Mouse (Mus musculus) adipose tissue, adult 10 weeks (tissue): ENCODE results near the gene Olfr530. TPM values are rescaled to one million over a fixed set of nuclear protein-coding genes. Genes with fewer than 3 reads are reported as not detected.

Experiments used
- polyA plus RNA-seq: library from polyadenylated mRNA; stranded (reverse); fragments of 350-450 nt; fragmentation: Illumina TruSeq; extraction: RNeasy Lipid Tissue Mini Kit (QIAGEN cat#74804); gene quantifications from one replicate; pipeline ENCODE4 v1.2.3, GENCODE M21; 2014; ENCODE audit warnings: low read depth, low replicate concordance

Gene Olfr530
- not detected for polyA plus RNA-seq

GRCm38 (mm10) chr7:140376231-140376630 lies at the start of gene Olfr530:
Olfr530 (minus strand) TSS chr7:140376331.

DNA sequence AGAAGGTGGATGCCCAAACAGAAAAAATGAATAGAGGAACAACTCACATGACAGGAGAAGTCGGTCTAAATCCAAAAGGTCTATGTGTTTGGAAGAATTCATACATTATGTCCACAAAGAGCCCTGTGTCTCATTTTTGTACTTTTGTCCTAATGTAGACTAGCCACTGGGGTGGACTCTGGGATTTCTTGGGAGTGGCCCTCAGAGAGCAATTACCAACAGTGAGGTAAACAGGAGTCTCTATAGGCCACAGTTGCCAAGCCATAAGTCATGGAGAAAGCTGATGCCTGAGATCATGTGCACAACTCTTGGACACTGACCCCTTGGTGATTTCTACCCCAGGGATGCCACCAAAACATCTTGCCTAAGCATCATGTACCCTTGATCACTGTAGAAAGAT lies 45.4 kb upstream of the Olfr530 start, which contains the start of gene Olfr532:
Gene Olfr532, minus strand, starts transcription at position 101 of the 400 bp plus-strand sequence.

DNA sequence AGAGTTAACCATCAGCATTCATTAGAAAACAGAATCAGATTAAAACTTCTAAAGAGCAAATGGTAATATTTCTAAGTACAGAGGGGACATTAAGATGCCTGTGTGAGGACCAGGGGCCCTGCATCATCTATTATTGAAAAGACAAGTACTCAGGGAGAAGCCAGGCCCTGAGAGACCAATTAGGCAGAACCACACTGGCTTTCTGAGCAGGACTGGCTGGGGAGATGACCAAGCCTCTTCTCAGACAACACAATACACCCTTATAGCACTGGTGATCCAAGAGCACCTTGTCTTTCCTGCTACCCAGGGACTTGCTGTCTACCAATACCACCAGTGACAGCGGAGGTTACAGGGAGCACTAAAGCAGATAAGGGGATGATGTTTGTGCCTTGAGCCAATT lies 26.7 kb upstream of the Olfr530 start, which contains the start of gene Olfr531:
Gene Olfr531, minus strand, starts transcription at position 101 of the 400 bp plus-strand sequence.

DNA sequence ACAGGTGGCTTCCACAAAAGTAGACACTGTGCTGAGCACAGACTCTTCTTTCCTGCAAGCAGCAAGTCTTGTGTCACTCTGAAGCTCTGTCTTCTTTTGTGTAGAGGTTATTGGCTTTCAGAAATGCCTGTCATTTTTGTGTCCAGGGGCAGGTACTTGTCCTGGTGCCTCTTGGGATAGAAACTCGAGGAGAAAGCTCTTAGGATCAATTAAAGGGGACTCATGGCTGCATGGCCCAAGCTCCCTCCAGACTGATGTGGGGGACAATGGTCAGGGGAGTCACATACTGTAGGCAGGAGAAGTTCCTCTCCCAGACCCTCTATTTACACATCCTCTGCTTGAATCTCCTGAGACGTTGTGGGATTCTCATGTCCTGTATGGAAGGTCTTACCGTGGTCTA lies 14.6 kb downstream of the Olfr530 start, which contains the start of gene Olfr60:
Gene Olfr60, minus strand, starts transcription at position 101 of the 400 bp plus-strand sequence.

GRCm38 (mm10) chr7:140333717-140334116 lies 42.4 kb downstream of the Olfr530 start, which contains the start of gene Olfr527:
Olfr527 (plus strand) TSS chr7:140334017.

Other genes with a start within 250 kb of the Olfr530 start
- 26.6 TPM for gene Mtg1, start 238.8 kb downstream of the Olfr530 start, polyA plus RNA-seq
- gene Sprn, start 221.5 kb downstream of the Olfr530 start, polyA plus RNA-seq: 0.56 TPM
- gene Olfr522, start 211.6 kb downstream of the Olfr530 start, polyA plus RNA-seq: not detected
- not detected for gene Olfr523, start 203.1 kb downstream of the Olfr530 start, polyA plus RNA-seq
- gene Olfr524, start 170.4 kb downstream of the Olfr530 start, polyA plus RNA-seq: not detected
- 0.51 TPM for gene Cd163l1, start 158.1 kb downstream of the Olfr530 start, polyA plus RNA-seq
- not detected for gene 5830411N06Rik, start 129.0 kb downstream of the Olfr530 start, polyA plus RNA-seq
- gene Olfr525, start 55.5 kb downstream of the Olfr530 start, polyA plus RNA-seq: not detected
- gene Olfr527, start 42.3 kb downstream of the Olfr530 start, polyA plus RNA-seq: not detected
- not detected for gene Olfr60, start 14.7 kb downstream of the Olfr530 start, polyA plus RNA-seq
- gene Olfr531, start 26.6 kb upstream of the Olfr530 start, polyA plus RNA-seq: not detected
- gene Olfr532, start 45.3 kb upstream of the Olfr530 start, polyA plus RNA-seq: not detected
- not detected for gene Olfr533, start 87.0 kb upstream of the Olfr530 start, polyA plus RNA-seq
- not detected for gene Olfr535, start 107.9 kb upstream of the Olfr530 start, polyA plus RNA-seq
- 0.07 TPM for gene Olfr536, start 131.1 kb upstream of the Olfr530 start, polyA plus RNA-seq
- gene Olfr538, start 191.6 kb upstream of the Olfr530 start, polyA plus RNA-seq: not detected
- gene Olfr46, start 224.9 kb upstream of the Olfr530 start, polyA plus RNA-seq: not detected